Mouse (Mus musculus): ENCODE results near the gene Dhrs7b. TPM values are rescaled to one million over a fixed set of nuclear protein-coding genes. Genes with fewer than 3 reads are reported as not detected.
A peak's percentile ranks its signal among the peaks of the same experiment; 100 is the strongest.
"Not testable (repeated sequence)": the region's sequence is repeated elsewhere in the genome, so short reads cannot be mapped to it uniquely, and the experiment has no call there.

The Dhrs7b gene
- polyA plus RNA-seq, 1 experiment: 16.2 TPM

DNA sequence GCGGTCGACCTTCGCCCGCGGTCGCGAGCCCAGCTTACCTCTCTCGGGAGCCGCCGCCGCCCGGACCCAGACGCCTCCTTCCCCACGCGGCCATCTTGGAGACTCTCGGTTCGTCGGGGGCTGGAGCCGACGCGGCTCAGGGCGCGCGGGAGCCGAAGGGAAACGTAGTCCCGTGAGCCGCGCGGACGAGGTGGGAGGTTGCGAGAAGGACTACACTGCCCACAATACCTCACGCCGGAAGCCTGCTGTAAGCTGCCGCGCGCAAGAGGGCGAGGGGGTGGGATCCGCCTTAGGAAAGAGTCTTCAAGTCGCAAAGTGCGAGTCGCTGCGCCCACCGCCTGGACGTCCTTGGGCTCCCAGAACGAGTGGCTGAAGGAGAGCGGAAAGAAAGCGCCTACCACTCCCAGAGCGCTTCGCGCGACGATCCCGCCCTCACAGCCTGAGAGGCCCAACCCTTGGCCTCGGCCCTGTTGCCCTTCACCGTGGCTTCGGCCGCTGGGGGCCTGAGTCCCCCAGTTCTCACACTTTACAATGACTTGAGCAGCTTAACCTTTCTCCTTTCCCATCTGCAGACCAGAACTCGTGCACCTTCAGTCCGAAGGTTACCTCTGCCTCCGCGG lies 48.4 kb downstream of the Dhrs7b start, which contains the start of gene Tmem11:
TSS of gene Tmem11 (minus strand) at position 598 of the 620 bp plus-strand sequence.
- TF ChIP-seq POLR2A (IDR thresholded peaks at IDR 0.05; ENCODE audit: borderline replicate concordance, extremely low read depth, insufficient read depth, insufficient read length, poor library complexity, severe bottlenecking) (peak; percentile 51), CTCF (IDR thresholded peaks at IDR 0.05; ENCODE audit: borderline replicate concordance, extremely low read depth, insufficient read depth, insufficient read length) (no peak)
- DNase-seq (ENCODE audit: low read depth): peak; percentile 100

- peak; percentile 66 for TF ChIP-seq CTCF (IDR thresholded peaks at IDR 0.05; ENCODE audit: borderline replicate concordance, extremely low read depth, insufficient read depth, insufficient read length)
- no peak for TF ChIP-seq POLR2A (IDR thresholded peaks at IDR 0.05; ENCODE audit: borderline replicate concordance, extremely low read depth, insufficient read depth, insufficient read length, poor library complexity, severe bottlenecking)
- peak; percentile 84 for DNase-seq (ENCODE audit: low read depth)
Measured at GRCm38 (mm10) chr11:60879423-60879822, 49.0 kb downstream of the Dhrs7b start.

- no peak for DNase-seq (ENCODE audit: low read depth)
- no peak for TF ChIP-seq CTCF (IDR thresholded peaks at IDR 0.05; ENCODE audit: borderline replicate concordance, extremely low read depth, insufficient read depth, insufficient read length)
- TF ChIP-seq POLR2A (IDR thresholded peaks at IDR 0.05; ENCODE audit: borderline replicate concordance, extremely low read depth, insufficient read depth, insufficient read length, poor library complexity, severe bottlenecking): no peak
Measured at GRCm38 (mm10) chr11:60880559-60880958, 50.1 kb downstream of the Dhrs7b start.

- no peak for TF ChIP-seq CTCF (IDR thresholded peaks at IDR 0.05; ENCODE audit: borderline replicate concordance, extremely low read depth, insufficient read depth, insufficient read length)
- no peak for TF ChIP-seq POLR2A (IDR thresholded peaks at IDR 0.05; ENCODE audit: borderline replicate concordance, extremely low read depth, insufficient read depth, insufficient read length, poor library complexity, severe bottlenecking)
- DNase-seq (ENCODE audit: low read depth): no peak
Measured at GRCm38 (mm10) chr11:60882386-60882785, 52.0 kb downstream of the Dhrs7b start.

- not testable (repeated sequence) for DNase-seq (ENCODE audit: low read depth)
Measured at GRCm38 (mm10) chr11:60886986-60887385, 56.6 kb downstream of the Dhrs7b start.

DNA sequence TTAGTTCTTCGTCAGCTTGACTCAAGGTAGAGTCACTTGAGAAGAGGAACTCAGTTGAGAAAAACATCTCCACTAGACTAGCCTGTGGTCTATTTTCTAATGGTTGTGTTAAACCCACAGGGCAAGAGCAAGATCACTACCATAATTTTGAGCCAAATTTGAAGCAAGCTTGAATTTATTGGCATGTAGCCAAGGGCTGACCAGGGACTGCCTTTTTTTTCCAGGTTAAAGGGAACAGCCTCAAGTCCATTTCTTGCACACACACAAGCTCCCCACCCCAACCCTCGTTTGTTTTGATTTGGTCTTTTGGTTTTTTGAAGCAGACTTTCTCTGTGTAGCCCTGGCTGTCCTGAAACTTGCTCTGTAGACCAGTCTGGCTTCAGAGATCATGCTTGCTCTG lies 59.4 kb downstream of the Dhrs7b start:
- TF ChIP-seq POLR2A (IDR thresholded peaks at IDR 0.05; ENCODE audit: borderline replicate concordance, extremely low read depth, insufficient read depth, insufficient read length, poor library complexity, severe bottlenecking) (no peak), CTCF (IDR thresholded peaks at IDR 0.05; ENCODE audit: borderline replicate concordance, extremely low read depth, insufficient read depth, insufficient read length) (no peak)

GRCm38 (mm10) chr11:60890286-60890685 lies 59.9 kb downstream of the Dhrs7b start:
- DNase-seq (ENCODE audit: low read depth): no peak
- TF ChIP-seq POLR2A (IDR thresholded peaks at IDR 0.05; ENCODE audit: borderline replicate concordance, extremely low read depth, insufficient read depth, insufficient read length, poor library complexity, severe bottlenecking): no peak
- no peak for TF ChIP-seq CTCF (IDR thresholded peaks at IDR 0.05; ENCODE audit: borderline replicate concordance, extremely low read depth, insufficient read depth, insufficient read length)

More for the DNA sequence above, 59.4 kb downstream of the Dhrs7b start:
- no peak for DNase-seq (ENCODE audit: low read depth)

GRCm38 (mm10) chr11:60890744-60891143 lies 60.3 kb downstream of the Dhrs7b start:
- DNase-seq (ENCODE audit: low read depth): no peak

GRCm38 (mm10) chr11:60895915-60896314 lies 65.5 kb downstream of the Dhrs7b start:
- TF ChIP-seq CTCF (IDR thresholded peaks at IDR 0.05; ENCODE audit: borderline replicate concordance, extremely low read depth, insufficient read depth, insufficient read length) (no peak), POLR2A (IDR thresholded peaks at IDR 0.05; ENCODE audit: borderline replicate concordance, extremely low read depth, insufficient read depth, insufficient read length, poor library complexity, severe bottlenecking) (no peak)
- DNase-seq (ENCODE audit: low read depth): peak; percentile 21

More at GRCm38 (mm10) chr11:60890744-60891143, 60.3 kb downstream of the Dhrs7b start:
- no peak for TF ChIP-seq CTCF (IDR thresholded peaks at IDR 0.05; ENCODE audit: borderline replicate concordance, extremely low read depth, insufficient read depth, insufficient read length)

- TF ChIP-seq POLR2A (IDR thresholded peaks at IDR 0.05; ENCODE audit: borderline replicate concordance, extremely low read depth, insufficient read depth, insufficient read length, poor library complexity, severe bottlenecking): no peak
- no peak for TF ChIP-seq CTCF (IDR thresholded peaks at IDR 0.05; ENCODE audit: borderline replicate concordance, extremely low read depth, insufficient read depth, insufficient read length)
- DNase-seq (ENCODE audit: low read depth): no peak
Measured at GRCm38 (mm10) chr11:60902001-60902400, 71.6 kb downstream of the Dhrs7b start.

DNA sequence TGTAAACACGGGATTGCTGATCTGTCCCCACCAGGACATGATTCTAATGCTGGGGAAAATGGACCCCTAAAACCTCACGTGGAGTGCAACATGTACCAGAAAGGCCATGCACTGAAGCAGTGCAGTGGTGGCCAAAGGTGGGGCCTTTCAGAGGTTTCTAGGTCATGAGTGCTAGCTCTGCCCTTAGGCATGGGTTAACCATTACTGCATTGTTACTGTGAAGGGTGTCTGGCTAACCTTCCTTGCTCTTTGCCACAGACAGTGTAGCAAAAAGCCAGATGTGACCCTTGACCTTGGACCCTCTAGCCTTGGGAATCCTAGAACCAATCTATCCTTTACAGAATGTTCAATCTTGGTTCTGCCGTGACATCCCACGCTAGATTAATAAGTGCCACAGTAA lies 72.1 kb downstream of the Dhrs7b start:
- TF ChIP-seq POLR2A (IDR thresholded peaks at IDR 0.05; ENCODE audit: borderline replicate concordance, extremely low read depth, insufficient read depth, insufficient read length, poor library complexity, severe bottlenecking) (no peak), CTCF (IDR thresholded peaks at IDR 0.05; ENCODE audit: borderline replicate concordance, extremely low read depth, insufficient read depth, insufficient read length) (no peak)
- no peak for DNase-seq (ENCODE audit: low read depth)

GRCm38 (mm10) chr11:60903661-60904061 lies 73.2 kb downstream of the Dhrs7b start:
- TF ChIP-seq CTCF (IDR thresholded peaks at IDR 0.05; ENCODE audit: borderline replicate concordance, extremely low read depth, insufficient read depth, insufficient read length) (no peak), POLR2A (IDR thresholded peaks at IDR 0.05; ENCODE audit: borderline replicate concordance, extremely low read depth, insufficient read depth, insufficient read length, poor library complexity, severe bottlenecking) (no peak)
- DNase-seq (ENCODE audit: low read depth): no peak

Data from brain, embryonic 14.5 days (tissue).